Mouse (Mus musculus) lung, postnatal 0 days (tissue): Measurements from ENCODE around the gene Camk2g.

Source experiments
- CTCF ChIP-seq: IDR thresholded peaks from 2 replicates; pipeline ENCODE4 v1.5.1; 2016; ENCODE audit warnings: antibody characterized with exemption, mild to moderate bottlenecking
- EP300 ChIP-seq: IDR thresholded peaks from 2 replicates; pipeline ENCODE4 v1.6.1; 2016; ENCODE audit warnings: antibody characterized with exemption, mild to moderate bottlenecking, control low read depth

GRCm38 (mm10) chr14:20783526-20783925 lies 10.4 kb downstream of the Camk2g start:
- TF ChIP-seq CTCF (no peak), EP300 (no peak)
